Mouse (Mus musculus) spleen, adult 2 months (tissue): ENCODE results near the gene Sstr4. TPM values are rescaled to one million over a fixed set of nuclear protein-coding genes. Genes with fewer than 3 reads are reported as not detected.
A peak's percentile ranks its signal among the peaks of the same experiment; 100 is the strongest.

Source experiments
- DNase-seq, 2 experiments: peaks; one replicate each; pipeline versions ENCODE4 v3.0.0 to v3.0.0-alpha.2; 2012 to 2021; ENCODE audit warnings: low spot score in 2 of 2, low read depth in 1 of 2
- H3K27ac ChIP-seq: fragments of 200-500 bp; 2 replicates; pipeline ENCODE4 v1.5.1; 2012; ENCODE audit warnings: low read length, inconsistent platforms; ENCODE audit not compliant: insufficient read depth
- H3K27me3 ChIP-seq: fragments of 200-500 bp; 2 replicates; pipeline ENCODE4 v1.6.1; 2012; ENCODE audit warnings: mild to moderate bottlenecking, moderate library complexity, low read length, inconsistent platforms; ENCODE audit not compliant: control insufficient read depth, insufficient read depth
- H3K36me3 ChIP-seq: fragments of 200-500 bp; 2 replicates; pipeline ENCODE4 v1.6.1; 2012; ENCODE audit warnings: mild to moderate bottlenecking, low read length, inconsistent platforms; ENCODE audit not compliant: control insufficient read depth, insufficient read depth
- H3K4me1 ChIP-seq: fragments of 200-500 bp; 2 replicates; pipeline ENCODE4 v1.6.1; 2011; ENCODE audit warnings: inconsistent platforms; ENCODE audit not compliant: control insufficient read depth, insufficient read depth, insufficient read length
- H3K4me3 ChIP-seq: fragments of 200-500 bp; 2 replicates; pipeline ENCODE4 v1.5.1; 2011; ENCODE audit warnings: mild to moderate bottlenecking, inconsistent platforms; ENCODE audit not compliant: insufficient read depth, insufficient read length; ENCODE audit errors: extremely low read depth
- CTCF ChIP-seq: fragments of 200-500 bp; IDR thresholded peaks from 2 replicates; pipeline ENCODE4 v1.5.1; 2011; ENCODE audit warnings: mild to moderate bottlenecking, inconsistent platforms; ENCODE audit not compliant: insufficient read depth, insufficient read length, insufficient replicate concordance; ENCODE audit errors: extremely low read depth
- POLR2A ChIP-seq: fragments of 200-500 bp; IDR thresholded peaks from 2 replicates; pipeline ENCODE4 v1.6.1; 2011; ENCODE audit warnings: low read depth, low read length, inconsistent platforms
- WGBS: fragments of 180-500 bp; shearing (Covaris S2); methylation state at CpG from one replicate; pipeline ENCODE4 v1.1.7; 2018; 5-methylcytosine and 5-hydroxymethylcytosine counted together
- polyA plus RNA-seq: library from polyadenylated mRNA; depleted of rRNA; stranded (reverse); fragments of >200 nt; gene quantifications from 2 replicates; pipeline ENCODE4 v1.2.3, GENCODE M21; 2012

Sstr4 gene
- polyA plus RNA-seq, 1 experiment: 0.26 TPM

- 84% methylated on average over 1 of the region's 1 CpGs for WGBS
- Histone ChIP-seq H3K4me1 (no peaks in the 10 kb centered on the region), H3K36me3 (no peaks in the 10 kb centered on the region), H3K4me3 (no peak overlapping the region), H3K27ac (no peak overlapping the region), H3K27me3 (no peaks in the 10 kb centered on the region)
- TF ChIP-seq POLR2A (no peak), CTCF (no peak)
- DNase-seq: no peak
These were observed 38.0 kb upstream of the Sstr4 start for GRCm38 (mm10) chr2:148357145-148357544.

- no peak for TF ChIP-seq CTCF
- TF ChIP-seq POLR2A: no peak
- H3K4me3 ChIP-seq: no peak overlapping the region
- no peak overlapping the region for H3K27ac ChIP-seq
- no peaks in the 10 kb centered on the region for H3K36me3 ChIP-seq
- no peaks in the 10 kb centered on the region for H3K27me3 ChIP-seq
- DNase-seq: no peak
- 93% methylated on average over 3 of the region's 3 CpGs for WGBS
- no peaks in the 10 kb centered on the region for H3K4me1 ChIP-seq
These were observed 30.6 kb upstream of the Sstr4 start for GRCm38 (mm10) chr2:148364536-148364935.

- no peak overlapping the region for H3K4me3 ChIP-seq
- no peaks in the 10 kb centered on the region for H3K27me3 ChIP-seq
- TF ChIP-seq CTCF (no peak), POLR2A (no peak)
- H3K4me1 ChIP-seq: no peaks in the 10 kb centered on the region
- DNase-seq: no peak
- no peak overlapping the region for H3K27ac ChIP-seq
- 39% methylated on average over 1 of the region's 1 CpGs for WGBS
- H3K36me3 ChIP-seq: no peaks in the 10 kb centered on the region
These were observed 29.9 kb upstream of the Sstr4 start for GRCm38 (mm10) chr2:148365227-148365626.

DNA sequence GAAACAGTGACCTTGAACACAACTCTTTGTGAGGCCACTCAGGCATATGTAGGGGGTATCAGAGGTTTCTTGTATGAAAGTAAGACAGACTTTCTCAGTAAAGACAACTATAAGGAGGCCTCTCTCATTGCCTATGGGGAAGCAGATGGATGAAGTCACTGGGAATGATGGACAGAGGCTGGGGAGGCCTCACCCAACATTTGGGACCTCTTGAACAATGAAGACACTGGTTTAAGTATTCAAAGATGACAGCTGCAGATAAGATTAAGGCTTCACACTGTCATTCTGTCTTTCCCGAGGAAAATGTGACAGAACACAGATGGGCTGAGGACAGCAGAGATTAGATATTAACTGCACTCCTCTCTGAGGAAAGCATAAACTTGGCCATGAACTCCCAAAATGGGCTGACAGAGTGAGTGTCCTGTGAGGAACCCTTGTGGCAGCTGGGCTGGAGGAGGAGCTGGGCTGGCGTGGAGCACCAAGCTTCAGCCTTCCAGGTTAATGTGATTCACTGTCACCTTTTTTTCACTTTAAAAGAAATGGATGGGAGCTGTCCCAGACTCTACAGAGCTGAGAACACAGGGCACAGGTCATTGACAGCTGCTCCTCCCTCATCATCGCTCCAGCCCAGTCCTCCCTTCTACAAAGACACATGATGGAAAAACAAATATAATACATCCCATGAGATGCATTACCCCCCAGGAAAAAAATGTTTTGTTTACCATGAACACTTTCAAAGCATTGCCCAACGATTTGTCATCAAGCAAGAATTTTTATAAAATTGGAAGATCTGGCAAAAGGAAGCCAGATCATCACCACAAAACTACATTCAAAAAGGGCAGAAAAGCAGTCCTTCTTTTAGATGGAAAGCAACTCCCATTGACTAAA is 23.2 kb upstream of the Sstr4 start:
- Histone ChIP-seq H3K27ac (no peak overlapping the region), H3K27me3 (no peaks in the 10 kb centered on the region), H3K4me3 (no peak overlapping the region), H3K4me1 (peaks cover 2% of the 10 kb centered on the region; the same call in 1 of the 2 replicates), H3K36me3 (no peaks in the 10 kb centered on the region)
- no peak for TF ChIP-seq CTCF
- TF ChIP-seq POLR2A: no peak
- WGBS: 80% methylated on average over 4 of the region's 4 CpGs
- no peak for DNase-seq

DNA sequence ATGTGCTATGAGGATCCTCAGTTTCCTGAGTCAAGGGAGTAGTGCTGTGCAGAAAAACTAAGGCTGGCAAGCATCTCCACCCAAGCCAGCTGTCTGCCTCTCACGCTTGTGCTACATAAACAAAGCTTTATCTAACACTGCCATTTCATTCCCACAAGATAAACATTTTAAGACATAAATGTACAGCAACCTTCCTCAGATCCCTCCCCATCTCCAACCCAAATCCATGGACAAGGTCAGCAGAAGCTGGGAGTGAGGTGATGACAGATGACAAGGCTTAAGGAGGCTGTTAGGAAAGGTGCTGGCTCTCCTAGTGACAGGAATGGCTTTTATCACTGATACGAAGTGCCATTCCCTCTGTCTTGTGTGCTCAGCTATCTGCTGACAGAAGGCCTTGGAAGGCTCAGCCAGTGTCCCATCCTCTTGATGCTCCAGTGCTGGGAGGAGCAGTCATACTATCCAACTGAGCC is 21.5 kb upstream of the Sstr4 start:
- WGBS: 78% methylated on average over 2 of the region's 2 CpGs
- DNase-seq: no peak
- Histone ChIP-seq H3K36me3 (no peaks in the 10 kb centered on the region), H3K4me1 (peaks cover 2% of the 10 kb centered on the region; the same call in 1 of the 2 replicates), H3K27me3 (no peaks in the 10 kb centered on the region), H3K4me3 (no peak overlapping the region), H3K27ac (no peak overlapping the region)
- no peak for TF ChIP-seq POLR2A
- TF ChIP-seq CTCF: no peak

DNA sequence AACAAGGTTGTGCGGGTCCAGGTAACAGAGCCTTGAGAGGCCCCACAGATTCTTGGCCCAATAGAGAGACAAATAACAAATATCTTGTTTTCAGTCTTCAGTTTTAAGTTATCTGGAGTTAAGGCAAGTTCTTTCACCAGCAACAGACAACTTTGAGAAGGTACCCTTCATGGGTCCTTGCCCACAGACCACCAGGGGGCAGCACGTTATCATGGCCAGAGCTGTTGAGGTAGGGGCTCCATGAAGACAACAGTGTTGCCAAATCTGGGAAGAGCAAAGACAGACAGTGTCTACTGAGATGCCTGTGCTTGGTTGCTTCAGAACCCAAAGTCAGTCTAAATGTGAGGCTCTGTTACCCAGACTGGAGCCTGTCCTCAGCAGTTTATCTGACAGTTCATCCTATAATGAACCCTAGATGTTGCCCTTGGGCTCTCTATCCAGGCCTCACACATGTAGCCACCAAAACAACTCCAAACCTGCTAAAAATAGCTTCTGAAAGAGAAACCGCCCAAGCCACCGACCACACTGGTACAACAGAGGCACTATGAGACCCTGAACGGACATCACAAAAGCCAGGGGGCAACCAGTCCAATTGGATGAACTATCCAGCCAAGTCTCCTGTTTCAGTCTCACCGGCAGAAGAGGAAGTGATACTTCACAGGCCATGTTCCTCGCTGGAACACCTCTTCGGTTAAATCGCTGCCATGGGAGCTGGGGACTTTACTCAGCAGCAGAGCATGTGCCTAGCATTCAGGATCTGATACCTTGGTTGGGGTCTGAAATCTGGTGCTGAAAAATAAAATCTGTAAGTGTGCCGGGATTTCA is 19.6 kb upstream of the Sstr4 start:
- Histone ChIP-seq H3K36me3 (no peaks in the 10 kb centered on the region), H3K4me1 (peaks cover 2% of the 10 kb centered on the region; the same call in 1 of the 2 replicates), H3K27me3 (no peaks in the 10 kb centered on the region), H3K4me3 (no peak overlapping the region), H3K27ac (no peak overlapping the region)
- TF ChIP-seq CTCF: peak; percentile 65; the same call in 1 of the 2 replicates
- TF ChIP-seq POLR2A: no peak
- peak; percentile 21 to 68 for DNase-seq
- WGBS: 28% methylated on average over 10 of the region's 10 CpGs

- H3K4me3 ChIP-seq: no peak overlapping the region
- 79% methylated on average over 1 of the region's 1 CpGs for WGBS
- no peaks in the 10 kb centered on the region for H3K27me3 ChIP-seq
- no peak overlapping the region for H3K27ac ChIP-seq
- H3K36me3 ChIP-seq: no peaks in the 10 kb centered on the region
- peaks cover 2% of the 10 kb centered on the region; the same call in 1 of the 2 replicates for H3K4me1 ChIP-seq
- DNase-seq: no peak
- no peak for TF ChIP-seq CTCF
- TF ChIP-seq POLR2A: no peak
These were observed 16.3 kb upstream of the Sstr4 start for GRCm38 (mm10) chr2:148378817-148379342.
